Mouse (Mus musculus): ENCODE data around the gene Krt72.
A peak's percentile ranks its signal among the peaks of the same experiment; 100 is the strongest.

Krt72 gene

DNA sequence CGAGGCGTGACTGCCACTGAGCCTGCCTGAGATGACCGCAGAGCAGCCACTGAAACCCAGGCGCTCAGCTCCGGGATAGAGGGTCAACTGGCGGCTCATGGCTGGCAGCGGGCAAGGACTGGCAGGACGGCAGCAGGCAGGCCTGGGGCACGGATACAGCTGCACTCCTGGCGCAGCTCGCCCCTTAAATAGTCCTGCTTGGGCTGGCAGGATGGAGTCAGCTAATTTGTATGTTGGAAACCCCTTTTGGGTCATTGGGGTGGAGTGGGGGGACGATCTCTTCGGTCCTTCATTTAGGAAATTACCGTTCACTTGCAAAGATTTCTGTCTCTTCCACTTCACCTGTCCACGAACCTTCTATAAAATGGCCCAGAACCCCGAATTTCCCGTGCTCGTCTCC, at the start of gene Krt72:
Gene Krt72 (minus strand): TSS at position 101 of the 400 bp plus-strand sequence.
- no peak for DNase-seq (ENCODE audit: extremely low spot score, low read depth, low spot score)

DNA sequence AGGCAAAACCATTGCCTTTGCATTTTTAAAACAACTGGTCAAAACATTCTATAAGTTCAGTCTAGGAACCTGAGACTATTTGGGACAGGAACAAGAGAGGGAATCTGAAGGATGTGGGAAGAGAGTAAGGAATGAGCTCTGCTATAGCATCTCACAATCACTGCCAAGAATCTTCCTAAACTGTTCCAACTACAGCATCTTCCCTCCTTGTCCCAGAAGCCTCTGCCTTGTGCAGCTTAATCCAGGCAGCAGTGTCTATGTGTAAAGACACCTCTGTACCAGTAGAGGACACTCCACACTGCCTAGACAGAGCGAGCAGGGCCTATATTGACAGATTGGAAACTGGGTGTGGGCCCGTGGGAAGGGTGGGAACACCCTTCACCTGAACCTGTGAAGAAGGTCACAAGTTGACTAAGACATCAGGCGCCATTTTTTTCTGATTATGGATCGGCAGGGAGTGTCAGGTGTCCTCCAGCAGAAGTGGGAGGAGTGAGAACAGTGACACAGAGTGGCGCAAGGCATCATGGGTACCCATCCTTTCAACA, 48.6 kb upstream of the Krt72 start:
- no peak for DNase-seq (ENCODE audit: extremely low spot score, low read depth, low spot score)

DNA sequence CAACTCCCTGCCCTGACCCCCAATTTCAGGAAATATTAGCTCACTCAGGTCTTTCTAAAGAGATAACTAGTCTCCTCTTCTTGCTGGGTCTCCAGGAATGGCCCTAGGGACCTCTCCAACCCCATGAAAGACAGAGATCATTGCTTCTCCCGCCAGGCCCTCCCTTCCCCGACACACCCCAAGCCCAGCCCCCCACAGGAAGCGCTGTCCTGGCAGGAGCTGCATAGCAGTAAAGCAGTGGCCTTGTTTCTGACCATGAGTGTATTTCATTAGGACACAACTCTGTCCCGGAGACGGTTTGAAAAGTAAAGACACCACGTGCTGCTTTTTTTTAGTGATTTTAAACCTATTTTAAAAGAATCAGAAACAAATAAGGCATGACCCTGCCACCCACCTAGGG, 46.9 kb upstream of the Krt72 start:
- no peak for DNase-seq (ENCODE audit: extremely low spot score, low read depth, low spot score)

DNA sequence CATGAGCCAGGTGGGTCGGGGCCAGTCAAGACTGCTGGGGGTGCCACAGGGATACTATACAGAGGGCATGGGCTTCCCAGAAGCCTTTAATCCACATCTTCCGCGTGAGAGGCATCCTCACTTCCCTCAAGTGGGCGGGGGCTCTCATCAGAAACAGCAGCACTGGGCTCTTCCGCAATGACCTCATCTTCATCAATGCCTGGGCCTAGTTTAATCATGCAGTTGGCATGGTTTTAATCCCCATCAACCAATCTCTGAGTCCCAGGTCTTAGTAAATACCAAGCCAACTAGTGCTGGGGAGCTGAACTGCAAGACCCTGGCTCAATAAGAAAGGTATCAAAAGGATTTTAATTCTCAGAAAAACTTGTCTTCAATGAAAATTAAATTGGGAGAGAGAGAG, 43.2 kb upstream of the Krt72 start:
- DNase-seq (ENCODE audit: extremely low spot score, low read depth, low spot score): no peak

DNA sequence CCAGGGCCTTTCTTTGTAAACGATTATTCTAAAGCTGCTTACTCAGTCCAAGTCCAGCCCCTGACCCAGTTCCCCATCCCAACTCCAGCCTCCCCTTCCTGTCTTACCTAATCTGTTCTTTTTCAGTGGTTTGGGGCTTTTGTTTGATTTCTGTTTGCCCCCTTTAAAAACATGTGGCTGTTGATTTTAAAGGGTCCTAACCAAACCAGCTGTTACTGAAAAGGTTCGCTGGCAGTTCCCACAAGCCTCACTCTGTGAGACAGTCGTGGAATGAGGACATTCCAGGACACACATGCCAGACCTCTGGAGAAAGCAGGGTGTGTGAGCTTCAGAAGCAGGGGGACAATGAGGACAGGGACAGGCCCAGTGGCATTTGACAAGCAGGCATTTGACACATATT, 35.5 kb upstream of the Krt72 start:
- DNase-seq (ENCODE audit: extremely low spot score, low read depth, low spot score): no peak

DNA sequence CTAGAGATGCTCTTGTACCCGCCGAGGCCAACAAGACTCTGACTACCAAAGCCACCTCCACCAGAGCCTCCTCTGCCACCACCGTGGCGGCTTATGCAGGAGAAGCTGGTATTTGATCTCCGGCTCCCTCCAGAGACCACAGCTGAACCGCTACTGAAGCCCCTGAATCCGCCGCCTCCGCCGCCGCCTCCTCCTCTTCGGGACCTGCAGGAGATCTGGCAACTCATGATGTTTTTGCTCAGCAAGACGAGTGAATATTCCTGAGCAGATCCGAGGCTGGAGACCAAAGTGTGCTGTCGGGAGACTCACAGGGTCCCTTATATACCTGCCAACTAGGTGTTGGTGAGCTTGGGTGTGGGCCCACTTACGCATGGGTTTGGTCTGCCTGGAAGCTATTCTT, 31.6 kb upstream of the Krt72 start, which contains the start of gene Krt2:
Gene Krt2 (minus strand): TSS at position 295 of the 400 bp plus-strand sequence.
- no peak for DNase-seq (ENCODE audit: extremely low spot score, low read depth, low spot score)

DNA sequence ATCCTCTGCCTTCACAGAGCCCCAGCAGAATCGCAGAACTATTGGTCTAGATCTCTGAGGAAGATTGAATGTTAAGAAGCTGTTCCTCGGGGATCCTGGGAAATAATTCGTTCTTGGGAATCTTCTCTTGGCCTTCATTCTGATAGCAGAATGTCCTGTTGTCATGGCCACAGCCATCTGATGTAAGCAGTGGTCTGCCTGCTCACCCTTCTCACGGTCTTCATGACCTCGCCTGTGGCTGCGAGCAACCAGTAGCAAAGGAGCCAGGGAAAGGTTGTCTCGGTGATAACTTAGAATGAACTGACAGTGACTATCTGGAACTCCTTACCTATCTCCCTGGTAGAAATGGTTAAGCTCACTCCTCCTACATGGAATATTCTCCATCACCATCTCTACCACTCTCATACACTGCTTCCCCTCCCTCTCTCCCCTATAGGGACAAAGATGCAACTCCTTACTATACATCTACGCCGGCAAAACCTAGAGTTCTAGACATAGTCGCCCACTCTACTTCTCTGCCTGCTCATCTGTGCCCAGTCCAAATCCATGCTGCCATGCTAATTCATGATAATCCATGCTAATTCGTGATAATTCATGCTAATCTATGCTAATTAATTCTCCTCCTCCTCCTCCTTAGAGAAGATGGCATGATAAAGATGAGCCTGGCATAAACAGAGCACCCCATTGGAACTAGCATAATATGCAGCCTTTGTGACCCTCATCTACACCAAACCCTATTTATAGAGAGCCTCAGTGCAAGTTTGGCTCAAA, 17.0 kb upstream of the Krt72 start:
- no peak for DNase-seq (ENCODE audit: extremely low spot score, low read depth, low spot score)

DNA sequence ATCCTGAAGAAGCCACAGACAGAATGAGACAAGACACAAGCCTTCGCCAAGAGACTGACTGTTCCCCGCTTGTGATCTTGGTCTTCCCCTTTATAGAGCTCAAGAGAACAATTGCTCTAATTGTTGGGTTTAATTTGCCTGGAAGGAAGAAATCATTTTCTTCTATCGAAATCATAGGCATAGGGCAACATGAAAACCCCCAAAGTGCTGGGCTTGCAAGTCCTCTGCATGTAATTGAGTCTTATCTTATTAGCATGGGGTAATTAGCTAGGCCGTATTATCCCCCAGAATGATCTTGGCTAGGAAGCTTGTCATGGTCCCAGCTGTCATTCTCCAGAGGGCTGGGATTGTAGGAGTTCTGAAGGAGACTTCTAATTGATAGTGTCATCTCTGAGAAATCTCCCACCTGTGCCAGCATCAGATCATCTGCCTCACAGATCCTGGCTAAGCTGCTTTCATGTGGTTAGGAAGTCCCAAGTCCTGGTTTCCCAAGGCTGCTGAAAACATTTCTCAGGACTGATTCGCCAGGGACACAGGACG, 16.1 kb upstream of the Krt72 start, which contains the start of gene Krt73:
Gene Krt73 (minus strand): TSS at position 51 of the 540 bp plus-strand sequence.
- no peak for DNase-seq (ENCODE audit: extremely low spot score, low read depth, low spot score)

DNA sequence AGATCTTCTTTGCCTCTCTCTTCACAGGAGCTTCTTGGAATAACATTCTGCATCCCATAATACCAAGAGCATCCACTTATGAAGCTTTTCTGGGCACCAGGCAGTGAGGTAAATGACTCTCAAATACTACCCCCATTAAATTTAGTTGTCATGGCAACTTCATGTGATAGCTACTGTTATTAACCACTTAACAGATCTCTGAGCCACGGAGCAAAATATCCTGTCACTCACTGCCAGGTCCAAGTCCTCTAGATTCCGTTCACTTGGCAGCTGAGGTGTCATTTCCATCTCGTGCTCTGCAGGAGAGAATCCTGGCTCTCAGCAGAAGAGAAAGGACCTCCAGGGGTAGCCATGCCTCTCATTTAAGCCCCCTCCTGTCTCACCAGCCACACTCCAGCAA, 4.6 kb upstream of the Krt72 start:
- DNase-seq (ENCODE audit: extremely low spot score, low read depth, low spot score): no peak

DNA sequence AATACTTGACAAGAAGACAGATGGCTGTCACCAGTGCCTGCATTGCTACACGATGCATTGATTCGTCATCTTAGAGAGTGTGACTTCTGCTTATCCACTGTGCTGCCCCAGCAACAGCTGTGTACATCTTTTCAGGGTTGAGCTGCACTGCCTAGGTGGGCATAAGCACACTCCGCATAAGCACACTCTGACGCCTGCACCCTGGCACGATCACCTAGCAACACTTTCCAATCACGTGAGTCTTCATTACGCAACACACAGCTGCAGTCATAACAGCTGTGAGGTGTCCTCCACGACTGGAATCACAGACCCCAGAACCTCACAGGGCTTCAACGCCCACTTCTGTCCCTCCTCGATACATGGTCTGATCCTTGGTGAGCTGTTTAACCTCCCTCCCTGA, 12.8 kb downstream of the Krt72 start:
- no peak for DNase-seq (ENCODE audit: extremely low spot score, low read depth, low spot score)

DNA sequence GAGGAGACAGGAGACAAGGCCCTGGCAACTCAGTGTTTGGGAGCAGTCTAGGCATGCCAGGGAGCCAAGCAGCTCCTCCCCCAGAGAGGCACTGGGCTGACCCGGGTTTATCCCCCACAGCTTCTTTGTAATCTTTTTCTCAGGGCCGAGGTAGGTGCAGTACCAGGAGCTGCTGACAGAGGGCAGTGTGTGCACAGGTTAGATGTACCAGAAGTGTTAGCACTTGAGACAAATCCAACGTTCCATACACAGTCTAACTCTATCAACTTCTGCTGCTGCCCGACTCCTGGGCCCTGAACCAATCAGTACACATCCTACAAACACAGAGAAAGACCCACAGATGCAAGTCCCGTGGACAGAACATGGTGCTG, 13.6 kb downstream of the Krt72 start:
- peak; percentile 78 for DNase-seq (ENCODE audit: extremely low spot score, low read depth, low spot score)

DNA sequence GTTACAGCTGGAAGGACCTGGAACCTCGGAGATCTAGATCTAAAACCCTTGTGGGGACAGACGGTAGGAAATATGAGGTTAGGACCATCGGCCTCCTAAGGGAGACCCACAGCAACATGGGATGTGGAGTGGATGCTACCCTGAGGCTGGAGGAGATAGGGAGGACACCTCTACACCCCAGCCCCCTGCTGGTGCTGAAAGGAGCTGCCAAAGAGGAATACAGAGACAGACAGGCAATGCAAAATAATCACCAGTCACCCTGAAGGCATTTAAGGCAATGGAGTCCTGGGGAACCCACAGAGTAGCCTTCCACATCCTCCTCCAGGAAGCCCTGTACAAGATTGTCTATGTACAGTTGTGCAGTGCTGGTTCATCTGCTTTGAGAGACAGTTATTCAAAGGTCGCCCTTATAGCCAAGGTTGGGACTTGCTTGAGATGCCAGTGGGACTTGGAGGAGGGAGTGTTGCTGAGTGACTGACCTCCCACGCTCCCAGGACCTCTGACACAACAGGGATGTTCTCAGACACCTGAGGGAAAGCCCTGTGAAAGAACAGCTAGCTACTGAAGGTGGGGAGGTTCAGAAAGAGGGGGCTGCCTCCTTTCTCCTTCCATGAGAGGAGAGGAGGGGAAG, 14.1 kb downstream of the Krt72 start:
- no peak for DNase-seq (ENCODE audit: extremely low spot score, low read depth, low spot score)

DNA sequence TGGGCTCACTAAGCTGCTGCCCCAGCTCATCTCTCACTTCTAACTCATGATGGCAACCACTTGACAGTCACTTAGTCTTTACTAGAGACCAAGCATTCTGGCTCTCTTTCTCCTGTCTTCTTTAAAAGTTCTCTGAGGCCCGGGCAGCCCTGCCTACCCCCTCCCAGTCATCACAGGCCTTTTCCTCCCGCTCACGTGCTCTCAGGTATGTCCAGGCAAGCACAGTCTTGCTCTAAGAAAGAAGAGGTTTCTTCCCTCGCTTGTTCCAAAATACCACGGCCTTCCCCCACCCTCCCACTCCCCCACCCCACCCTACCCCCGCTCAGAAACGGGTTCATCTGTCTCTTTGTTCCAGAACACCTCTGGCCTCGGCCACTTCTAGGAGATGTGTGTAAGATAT, 16.0 kb downstream of the Krt72 start:
- DNase-seq (ENCODE audit: extremely low spot score, low read depth, low spot score): no peak

DNA sequence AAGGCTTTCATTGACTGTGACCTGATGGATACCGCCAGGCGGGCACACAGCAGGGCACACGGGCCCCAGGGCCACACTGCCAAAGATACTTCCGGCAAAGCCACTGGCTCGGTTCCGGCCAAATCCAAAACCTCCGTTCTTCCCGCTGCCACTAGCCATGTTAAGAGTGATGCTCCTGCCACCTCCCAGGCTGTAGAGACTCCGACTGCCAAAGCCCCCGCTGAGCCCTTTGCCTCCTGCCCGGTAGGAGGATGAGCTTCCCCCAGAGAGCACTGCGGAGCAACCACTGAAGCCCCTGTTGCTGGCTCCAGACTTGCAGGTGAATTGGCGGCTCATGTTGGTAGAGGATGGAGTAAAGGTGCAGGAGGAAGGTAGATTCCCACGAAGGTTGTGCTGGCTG, 43.5 kb downstream of the Krt72 start, which contains the start of gene Krt71:
Gene Krt71 (minus strand): TSS at position 399 of the 400 bp plus-strand sequence.
- no peak for DNase-seq (ENCODE audit: extremely low spot score, low read depth, low spot score)

DNA sequence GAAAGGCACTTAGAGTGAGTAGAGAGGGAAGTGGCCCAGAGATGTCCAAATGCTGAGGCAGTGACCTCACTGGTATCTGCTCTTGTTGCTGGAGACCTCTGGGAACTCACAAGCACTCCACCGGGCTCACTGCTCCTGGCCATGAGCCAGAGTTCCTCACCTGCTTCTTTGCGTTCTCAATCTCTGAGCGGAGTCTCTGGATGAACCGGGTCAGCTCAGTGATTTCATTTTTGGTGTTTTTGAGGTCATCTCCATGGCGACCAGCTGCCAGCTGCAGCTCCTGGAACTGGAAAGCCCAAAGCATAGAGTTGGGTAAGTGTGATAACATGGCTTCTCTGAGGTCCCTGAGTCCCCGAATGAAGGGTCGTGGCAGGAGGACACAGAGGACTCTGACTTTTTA, 48.5 kb downstream of the Krt72 start:
- DNase-seq (ENCODE audit: extremely low spot score, low read depth, low spot score): no peak

DNA sequence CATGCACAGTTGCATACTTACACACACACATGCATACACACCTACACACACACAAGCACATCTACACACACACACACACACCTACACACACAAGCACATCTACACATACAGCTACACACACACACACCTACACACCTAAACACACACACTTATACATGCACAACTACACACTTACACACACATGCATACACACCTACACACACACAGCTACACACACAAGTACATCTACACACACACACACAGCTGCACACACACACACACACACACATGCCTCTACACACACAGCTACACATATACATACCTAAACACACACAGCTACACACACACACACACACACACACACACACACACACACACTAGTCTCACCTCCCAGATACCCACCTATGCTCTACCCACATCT, 55.6 kb downstream of the Krt72 start:
- no peak for DNase-seq (ENCODE audit: extremely low spot score, low read depth, low spot score)
